Mouse (Mus musculus): ENCODE measurements around the gene Hsd11b1. TPM values are rescaled to one million over a fixed set of nuclear protein-coding genes. Genes with fewer than 3 reads are reported as not detected.

Gene Hsd11b1
- total and polyA plus RNA-seq, 2 experiments from 2014 or later = 1.8 to 2.0 TPM

GRCm38 (mm10) chr1:193265734-193266133, 1.9 kb upstream of the Hsd11b1 start:
- Histone ChIP-seq H3K4me1 (ENCODE audit: insufficient read depth) (no peaks in the 10 kb centered on the region), H3K27me3 (ENCODE audit: insufficient read depth, low read length) (no peaks in the 10 kb centered on the region), H3K9me3 (ENCODE audit: low read length) (no peaks in the 10 kb centered on the region), H3K27ac (ENCODE audit: low read depth, low read length) (no peak overlapping the region), H3K4me3 (ENCODE audit: low read depth, low read length) (no peak overlapping the region), H3K36me3 (ENCODE audit: insufficient read depth) (no peaks in the 10 kb centered on the region), H3K9ac (no peak overlapping the region), H3K4me2 (ENCODE audit: low read depth) (no peak overlapping the region)
- ATAC-seq = no peak
- DNase-seq = no peak
- no peak for TF ChIP-seq CTCF (IDR thresholded peaks at IDR 0.05; ENCODE audit: low read depth)

GRCm38 (mm10) chr1:193263026-193263907, 608 bp downstream of the Hsd11b1 start:
- Histone ChIP-seq H3K9me3 (ENCODE audit: low read length) (no peaks in the 10 kb centered on the region), H3K27ac (ENCODE audit: low read depth, low read length) (peak overlapping the region; percentile 35; the same call in 1 of the 2 replicates), H3K27me3 (ENCODE audit: insufficient read depth, low read length) (no peaks in the 10 kb centered on the region), H3K4me3 (ENCODE audit: low read depth, low read length) (no peak overlapping the region), H3K36me3 (ENCODE audit: insufficient read depth) (no peaks in the 10 kb centered on the region), H3K9ac (no peak overlapping the region), H3K4me1 (ENCODE audit: insufficient read depth) (no peaks in the 10 kb centered on the region), H3K4me2 (ENCODE audit: low read depth) (no peak overlapping the region)
- TF ChIP-seq CTCF (IDR thresholded peaks at IDR 0.05; ENCODE audit: low read depth) = no peak
- WGBS = 53% methylated on average over 8 of the region's 8 CpGs
- DNase-seq (peak; percentile 59), ATAC-seq (peak; percentile 81)

- TF ChIP-seq CTCF (IDR thresholded peaks at IDR 0.05; ENCODE audit: low read depth) = no peak
- Histone ChIP-seq H3K9me3 (ENCODE audit: low read length) (no peaks in the 10 kb centered on the region), H3K4me1 (ENCODE audit: insufficient read depth) (no peaks in the 10 kb centered on the region), H3K27ac (ENCODE audit: low read depth, low read length) (no peak overlapping the region), H3K27me3 (ENCODE audit: insufficient read depth, low read length) (no peaks in the 10 kb centered on the region), H3K4me3 (ENCODE audit: low read depth, low read length) (no peak overlapping the region), H3K36me3 (ENCODE audit: insufficient read depth) (no peaks in the 10 kb centered on the region), H3K4me2 (ENCODE audit: low read depth) (no peak overlapping the region), H3K9ac (no peak overlapping the region)
- DNase-seq (no peak), ATAC-seq (no peak)
- 67% methylated on average over 7 of the region's 7 CpGs for WGBS
Measured at GRCm38 (mm10) chr1:193261897-193262548, 1.9 kb downstream of the Hsd11b1 start.

GRCm38 (mm10) chr1:193259559-193259958, 4.3 kb downstream of the Hsd11b1 start:
- DNase-seq (no peak), ATAC-seq (no peak)
- H3K9me3 ChIP-seq (ENCODE audit: low read length) = no peaks in the 10 kb centered on the region
- no peak for TF ChIP-seq CTCF (IDR thresholded peaks at IDR 0.05; ENCODE audit: low read depth)
- 87% methylated on average over 9 of the region's 9 CpGs for WGBS
- H3K4me1 ChIP-seq (ENCODE audit: insufficient read depth) = no peaks in the 10 kb centered on the region
- no peak overlapping the region for H3K9ac ChIP-seq
- no peak overlapping the region for H3K4me2 ChIP-seq (ENCODE audit: low read depth)
- H3K4me3 ChIP-seq (ENCODE audit: low read depth, low read length) = no peak overlapping the region
- H3K36me3 ChIP-seq (ENCODE audit: insufficient read depth) = no peaks in the 10 kb centered on the region
- H3K27me3 ChIP-seq (ENCODE audit: insufficient read depth, low read length) = no peaks in the 10 kb centered on the region
- H3K27ac ChIP-seq (ENCODE audit: low read depth, low read length) = no peak overlapping the region

- H3K4me3 ChIP-seq (ENCODE audit: low read depth, low read length) = no peak overlapping the region
- ATAC-seq = no peak
- no peaks in the 10 kb centered on the region for H3K4me1 ChIP-seq (ENCODE audit: insufficient read depth)
- no peak overlapping the region for H3K4me2 ChIP-seq (ENCODE audit: low read depth)
- 46% methylated on average over 5 of the region's 5 CpGs for WGBS
- no peak for DNase-seq
- no peak overlapping the region for H3K27ac ChIP-seq (ENCODE audit: low read depth, low read length)
- no peak for TF ChIP-seq CTCF (IDR thresholded peaks at IDR 0.05; ENCODE audit: low read depth)
- H3K36me3 ChIP-seq (ENCODE audit: insufficient read depth) = no peaks in the 10 kb centered on the region
- no peaks in the 10 kb centered on the region for H3K27me3 ChIP-seq (ENCODE audit: insufficient read depth, low read length)
- H3K9ac ChIP-seq = no peak overlapping the region
- H3K9me3 ChIP-seq (ENCODE audit: low read length) = no peaks in the 10 kb centered on the region
Measured at GRCm38 (mm10) chr1:193256621-193257098, 7.2 kb downstream of the Hsd11b1 start.

- no peaks in the 10 kb centered on the region for H3K27me3 ChIP-seq (ENCODE audit: insufficient read depth, low read length)
- H3K4me1 ChIP-seq (ENCODE audit: insufficient read depth) = no peaks in the 10 kb centered on the region
- no peaks in the 10 kb centered on the region for H3K9me3 ChIP-seq (ENCODE audit: low read length)
- no peak overlapping the region for H3K4me2 ChIP-seq (ENCODE audit: low read depth)
- H3K4me3 ChIP-seq (ENCODE audit: low read depth, low read length) = no peak overlapping the region
- no peaks in the 10 kb centered on the region for H3K36me3 ChIP-seq (ENCODE audit: insufficient read depth)
- 0 out of 2 replicates have a peak, but pooled peaks have one; percentile 8 for ATAC-seq
- H3K27ac ChIP-seq (ENCODE audit: low read depth, low read length) = no peak overlapping the region
- TF ChIP-seq CTCF (IDR thresholded peaks at IDR 0.05; ENCODE audit: low read depth) = no peak
- no peak overlapping the region for H3K9ac ChIP-seq
- DNase-seq = no peak
Measured at GRCm38 (mm10) chr1:193256289-193256577, 7.6 kb downstream of the Hsd11b1 start.

Measured in forebrain, postnatal 0 days (tissue).